Mouse (Mus musculus) megakaryocyte-erythroid progenitor cell, adult 5 weeks (primary cell): ENCODE measurements around the gene Tbc1d22a. TPM values are rescaled to one million over a fixed set of nuclear protein-coding genes. Genes with fewer than 3 reads are reported as not detected.

Experiments
- polyA plus RNA-seq: library from polyadenylated mRNA; stranded (reverse); fragments of >175 nt; gene quantifications from 2 replicates; pipeline ENCODE4 v1.2.3, GENCODE M21; 2012

Gene Tbc1d22a
- 19.3 and 21.3 TPM in 2 replicates for polyA plus RNA-seq

GRCm38 (mm10) chr15:86213753-86214548 lies at the start of gene Tbc1d22a:
TSS of gene Tbc1d22a (plus strand) at chr15:86214459.

GRCm38 (mm10) chr15:86185689-86186569 lies 28.3 kb upstream of the Tbc1d22a start, which contains the start of gene Cerk:
TSS of gene Cerk (minus strand) at chr15:86186141.

Other genes with a start within 250 kb of the Tbc1d22a start
- gene Celsr1, start 180.7 kb upstream of the Tbc1d22a start, polyA plus RNA-seq, result 32.7 and 38.0 TPM in 2 replicates
- 26.7 and 33.8 TPM in 2 replicates for gene Gramd4, start 156.8 kb upstream of the Tbc1d22a start, polyA plus RNA-seq
- 29.0 and 34.6 TPM in 2 replicates for gene Cerk, start 28.3 kb upstream of the Tbc1d22a start, polyA plus RNA-seq